ENCODE assay signal across 12 mouse cellular contexts in the genomic region with DNA sequence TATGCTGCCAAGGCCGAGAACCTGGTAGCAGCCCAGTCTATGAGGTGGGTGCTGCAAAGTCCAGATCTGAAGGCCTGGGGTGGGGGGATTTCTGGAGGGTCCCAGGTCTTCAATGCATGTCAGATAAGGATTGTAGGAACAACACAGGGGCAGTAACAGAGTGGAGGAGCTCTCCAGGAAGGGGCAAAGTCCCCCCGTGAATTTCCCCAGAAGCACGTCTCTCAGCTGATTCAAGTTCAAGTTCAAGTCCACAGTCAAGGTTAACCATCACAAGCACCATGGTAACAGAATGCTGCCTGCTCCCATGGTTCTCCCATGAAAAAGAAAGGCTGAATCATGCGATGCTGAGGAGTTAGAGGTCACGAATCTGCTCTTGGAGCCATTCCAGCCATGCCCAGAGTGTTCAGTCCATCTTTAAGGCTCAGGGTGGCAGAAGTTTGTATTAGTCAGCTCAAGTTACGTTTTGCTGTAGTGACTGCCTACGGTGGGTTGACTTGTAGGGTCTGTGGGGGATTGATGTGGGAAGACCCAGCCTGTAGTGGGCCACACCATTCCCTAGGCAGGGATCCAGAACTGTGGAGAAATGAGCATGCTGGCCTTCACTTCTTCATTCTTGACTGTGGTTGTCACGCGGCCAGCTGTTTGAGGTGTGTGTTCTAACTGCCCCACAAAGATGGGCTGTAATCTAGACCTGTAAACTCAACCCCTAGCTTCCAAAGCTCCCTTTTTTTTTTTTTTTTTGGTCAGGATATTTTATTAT. TPM values are rescaled to one million over a fixed set of nuclear protein-coding genes. Genes with fewer than 3 reads are reported as not detected.
DNase-seq lines count a peak whose midpoint lies in the region; ATAC-seq and TF ChIP-seq lines count a peak whose summit lies in the region.
"Had no signal": no experiment of that assay in that cellular context is flagged by ENCODE, and none has a peak within 500 bp of the region (broad histone marks: within the 10 kb centered on the region; RNA-seq: fewer than 3 reads in every experiment).

No protein-coding gene starts in this region.

- H3K4me2 ChIP-seq in forebrain, embryonic 15.5 days (replicated peaks), result 0 out of 2 replicates have a peak overlapping the region, but pooled peaks have one; percentile 14
- no peak overlapping the region for H3K4me2 ChIP-seq in forebrain, embryonic 16.5 days (ENCODE audit: low read length)
- peak overlapping the region; percentile 24; the same call in 1 of the 2 replicates for H3K4me2 ChIP-seq in stomach, embryonic 16.5 days (ENCODE audit: low read depth, low read length)
- no peak overlapping the region for H3K4me2 ChIP-seq in stomach, postnatal 0 days (replicated peaks; ENCODE audit: low read depth)
- peak overlapping the region; percentile 3; the same call in 1 of the 2 replicates for H3K4me2 ChIP-seq in hindbrain, embryonic 14.5 days (replicated peaks)
- H3K4me2 ChIP-seq: embryonic facial prominence, embryonic 12.5 days had no signal

- no peaks in the 10 kb centered on the region for H3K9me3 ChIP-seq in forebrain, embryonic 15.5 days
- H3K9me3 ChIP-seq in forebrain, embryonic 16.5 days (ENCODE audit: control insufficient read depth, low read length), result no peaks in the 10 kb centered on the region
- no peaks in the 10 kb centered on the region for H3K9me3 ChIP-seq in stomach, embryonic 16.5 days (replicated peaks; ENCODE audit: control insufficient read depth, low read length)
- no peaks in the 10 kb centered on the region for H3K9me3 ChIP-seq in stomach, postnatal 0 days (ENCODE audit: control insufficient read depth, low read length)
- H3K9me3 ChIP-seq in hindbrain, embryonic 14.5 days (ENCODE audit: control insufficient read depth, low read length), result no peaks in the 10 kb centered on the region
- H3K9me3 ChIP-seq: embryonic facial prominence, embryonic 12.5 days; liver, embryonic 13.5 days had no signal

- no peak for DNase-seq in stomach, postnatal 0 days (ENCODE audit: low spot score)
- DNase-seq in hindbrain, embryonic 14.5 days (ENCODE audit: low spot score), result no peak
- DNase-seq in right cerebral cortex, postnatal 10 days (ENCODE audit: low spot score in 2 of 2), result no peak
- no peak for DNase-seq in frontal cortex, postnatal 10 days (ENCODE audit: low spot score in 2 of 2)

- no peak overlapping the region for H3K4me3 ChIP-seq in forebrain, embryonic 15.5 days
- H3K4me3 ChIP-seq in forebrain, embryonic 16.5 days (replicated peaks; ENCODE audit: low read length), result no peak overlapping the region
- H3K4me3 ChIP-seq in stomach, embryonic 16.5 days (replicated peaks; ENCODE audit: low read length), result no peak overlapping the region
- no peak overlapping the region for H3K4me3 ChIP-seq in stomach, postnatal 0 days (ENCODE audit: low read depth, low read length)
- H3K4me3 ChIP-seq in hindbrain, embryonic 14.5 days (replicated peaks; ENCODE audit: low read length), result no peak overlapping the region
- H3K4me3 ChIP-seq: embryonic facial prominence, embryonic 12.5 days; liver, embryonic 13.5 days had no signal

- H3K4me1 ChIP-seq in forebrain, embryonic 15.5 days, result 0 out of 2 replicates have a peak, but pooled peaks cover 2% of the 10 kb centered on the region
- no peaks in the 10 kb centered on the region for H3K4me1 ChIP-seq in forebrain, embryonic 16.5 days (replicated peaks; ENCODE audit: control insufficient read depth, insufficient read depth, low read length)
- peaks cover 3% of the 10 kb centered on the region for H3K4me1 ChIP-seq in stomach, embryonic 16.5 days (ENCODE audit: control insufficient read depth, insufficient read depth, low read length)
- no peaks in the 10 kb centered on the region for H3K4me1 ChIP-seq in stomach, postnatal 0 days (replicated peaks; ENCODE audit: control insufficient read depth, insufficient read depth)
- no peaks in the 10 kb centered on the region for H3K4me1 ChIP-seq in hindbrain, embryonic 14.5 days (replicated peaks; ENCODE audit: control insufficient read depth, insufficient read depth, low read length)
- H3K4me1 ChIP-seq: embryonic facial prominence, embryonic 12.5 days had no signal

- WGBS in forebrain, embryonic 15.5 days, result 78% methylated on average over 9 of the region's 9 CpGs
- 74% methylated on average over 9 of the region's 9 CpGs for WGBS in forebrain, embryonic 16.5 days
- 61% methylated on average over 9 of the region's 9 CpGs for WGBS in stomach, embryonic 16.5 days
- 66% methylated on average over 9 of the region's 9 CpGs for WGBS in stomach, postnatal 0 days
- WGBS in hindbrain, embryonic 14.5 days, result 74% methylated on average over 9 of the region's 9 CpGs

- no peaks in the 10 kb centered on the region for H3K27me3 ChIP-seq in forebrain, embryonic 15.5 days
- H3K27me3 ChIP-seq in forebrain, embryonic 16.5 days (replicated peaks; ENCODE audit: control insufficient read depth, insufficient read depth, low read length), result no peaks in the 10 kb centered on the region
- no peaks in the 10 kb centered on the region for H3K27me3 ChIP-seq in stomach, embryonic 16.5 days (ENCODE audit: control insufficient read depth, insufficient read depth, low read length)
- H3K27me3 ChIP-seq in stomach, postnatal 0 days (ENCODE audit: control insufficient read depth, insufficient read depth, low read length), result no peaks in the 10 kb centered on the region
- no peaks in the 10 kb centered on the region for H3K27me3 ChIP-seq in hindbrain, embryonic 14.5 days (ENCODE audit: control insufficient read depth, insufficient read depth, low read length)
- H3K27me3 ChIP-seq: CH12.LX; embryonic facial prominence, embryonic 12.5 days; liver, embryonic 13.5 days had no signal

- H3K27ac ChIP-seq in forebrain, embryonic 15.5 days (replicated peaks), result no peak overlapping the region
- no peak overlapping the region for H3K27ac ChIP-seq in forebrain, embryonic 16.5 days (ENCODE audit: low read length)
- no peak overlapping the region for H3K27ac ChIP-seq in stomach, embryonic 16.5 days (ENCODE audit: low read length)
- no peak overlapping the region for H3K27ac ChIP-seq in stomach, postnatal 0 days (replicated peaks)
- no peak overlapping the region for H3K27ac ChIP-seq in hindbrain, embryonic 14.5 days
- H3K27ac ChIP-seq: embryonic facial prominence, embryonic 12.5 days; kidney, postnatal 0 days; liver, embryonic 13.5 days had no signal

- TF ChIP-seq CTCF in stomach, postnatal 0 days (IDR thresholded peaks at IDR 0.05; ENCODE audit: low read depth), result no peak

- no peak for ATAC-seq in forebrain, embryonic 15.5 days (replicated peaks)
- ATAC-seq in forebrain, embryonic 16.5 days, result no peak
- no peak for ATAC-seq in stomach, embryonic 16.5 days (ENCODE audit: insufficient read depth, low FRiP score)
- ATAC-seq in stomach, postnatal 0 days (ENCODE audit: low FRiP score, low TSS enrichment), result no peak
- ATAC-seq in hindbrain, embryonic 14.5 days (ENCODE audit: low FRiP score), result no peak
- no peak for ATAC-seq in CD4-positive, CD25-positive, alpha-beta regulatory T cell, adult 4 months

- no peak overlapping the region for H3K9ac ChIP-seq in forebrain, embryonic 15.5 days (replicated peaks)
- no peak overlapping the region for H3K9ac ChIP-seq in forebrain, embryonic 16.5 days (replicated peaks; ENCODE audit: low read depth, low read length)
- no peak overlapping the region for H3K9ac ChIP-seq in stomach, embryonic 16.5 days (ENCODE audit: low read length)
- no peak overlapping the region for H3K9ac ChIP-seq in stomach, postnatal 0 days (ENCODE audit: low read length)
- no peak overlapping the region for H3K9ac ChIP-seq in hindbrain, embryonic 14.5 days
- H3K9ac ChIP-seq: embryonic facial prominence, embryonic 12.5 days; liver, embryonic 13.5 days had no signal

- TF ChIP-seq EP300 in stomach, postnatal 0 days (optimal IDR thresholded peaks at IDR 0.05), result no peak

- H3K36me3 ChIP-seq in forebrain, embryonic 15.5 days, result no peaks in the 10 kb centered on the region
- no peaks in the 10 kb centered on the region for H3K36me3 ChIP-seq in forebrain, embryonic 16.5 days (ENCODE audit: control insufficient read depth, insufficient read depth)
- no peaks in the 10 kb centered on the region for H3K36me3 ChIP-seq in stomach, embryonic 16.5 days (ENCODE audit: control insufficient read depth, insufficient read depth, low read length)
- H3K36me3 ChIP-seq in stomach, postnatal 0 days (ENCODE audit: control insufficient read depth, insufficient read depth, low read length), result no peaks in the 10 kb centered on the region
- no peaks in the 10 kb centered on the region for H3K36me3 ChIP-seq in hindbrain, embryonic 14.5 days (replicated peaks; ENCODE audit: control insufficient read depth, insufficient read depth)
- H3K36me3 ChIP-seq: embryonic facial prominence, embryonic 12.5 days; liver, embryonic 13.5 days had no signal

RNA-seq across cellular contexts. Expression of a gene that starts 24.3 kb away (rescaled TPM):
- 3.4 and 3.5 TPM in 2 replicates for polyA plus RNA-seq in forebrain, embryonic 15.5 days (2015; fragmentation: Nextera tagmentation; extraction: Ambion mirVana)
- polyA plus RNA-seq in forebrain, embryonic 16.5 days (2015; fragmentation: Nextera tagmentation; extraction: Ambion mirVana), result 3.0 and 3.6 TPM in 2 replicates
- polyA plus RNA-seq in stomach, embryonic 16.5 days (2015; fragmentation: Nextera tagmentation; extraction: Ambion mirVana), result 8.8 and 9.7 TPM in 2 replicates
- 4.6 and 4.8 TPM in 2 replicates for polyA plus RNA-seq in stomach, postnatal 0 days (2015; fragmentation: Nextera tagmentation; extraction: Ambion mirVana)
- polyA plus RNA-seq in hindbrain, embryonic 14.5 days (2014; fragmentation: Nextera tagmentation; extraction: Ambion mirVana), result 4.9 and 5.5 TPM in 2 replicates
- polyA plus RNA-seq in CD4-positive, CD25-positive, alpha-beta regulatory T cell, adult 4 months (2017; shearing (Covaris generic)), result 1 to 10 TPM in 1 of 2 experiments, under 1 TPM in 1; 0.79 to 2.9 TPM

RNA-seq across cellular contexts. Expression of a gene that starts 55.3 kb away (rescaled TPM):
- polyA plus RNA-seq in forebrain, embryonic 15.5 days (2015; fragmentation: Nextera tagmentation; extraction: Ambion mirVana), result 1.2 and 1.5 TPM in 2 replicates
- 1.1 and 1.3 TPM in 2 replicates for polyA plus RNA-seq in forebrain, embryonic 16.5 days (2015; fragmentation: Nextera tagmentation; extraction: Ambion mirVana)
- polyA plus RNA-seq in stomach, embryonic 16.5 days (2015; fragmentation: Nextera tagmentation; extraction: Ambion mirVana), result 3.9 and 5.8 TPM in 2 replicates
- polyA plus RNA-seq in stomach, postnatal 0 days (2015; fragmentation: Nextera tagmentation; extraction: Ambion mirVana), result 1.4 and 1.6 TPM in 2 replicates
- 1.7 TPM in 2 replicates for polyA plus RNA-seq in hindbrain, embryonic 14.5 days (2014; fragmentation: Nextera tagmentation; extraction: Ambion mirVana)
- polyA plus RNA-seq in CD4-positive, CD25-positive, alpha-beta regulatory T cell, adult 4 months (2017; shearing (Covaris generic)), result 100 to 1,000 TPM in 1 of 2 experiments, 10 to 100 TPM in 1; 88.9 to 130 TPM

Comparison
In these comparisons a context has a peak if more than half of its experiments do, and no peak if none do; other contexts are left out.
1. H3K4me2 ChIP-seq: peak in forebrain, embryonic 15.5 days (single experiment), stomach, embryonic 16.5 days (single experiment) and hindbrain, embryonic 14.5 days (single experiment); none in forebrain, embryonic 16.5 days (single experiment) and stomach, postnatal 0 days (single experiment).
2. RNA of a gene that starts 55.3 kb away (polyA plus RNA-seq): 88.9 to 130 TPM in CD4-positive, CD25-positive, alpha-beta regulatory T cell, adult 4 months; 3.9 to 5.8 TPM in stomach, embryonic 16.5 days, 1.7 TPM in hindbrain, embryonic 14.5 days, 1.2 to 1.5 TPM in forebrain, embryonic 15.5 days, 1.4 to 1.6 TPM in stomach, postnatal 0 days and 1.1 to 1.3 TPM in forebrain, embryonic 16.5 days; every median in the first group is over 10 times any median in the second.